Comparison of ENCODE assay signal across 15 mouse cellular contexts in the genomic region with DNA sequence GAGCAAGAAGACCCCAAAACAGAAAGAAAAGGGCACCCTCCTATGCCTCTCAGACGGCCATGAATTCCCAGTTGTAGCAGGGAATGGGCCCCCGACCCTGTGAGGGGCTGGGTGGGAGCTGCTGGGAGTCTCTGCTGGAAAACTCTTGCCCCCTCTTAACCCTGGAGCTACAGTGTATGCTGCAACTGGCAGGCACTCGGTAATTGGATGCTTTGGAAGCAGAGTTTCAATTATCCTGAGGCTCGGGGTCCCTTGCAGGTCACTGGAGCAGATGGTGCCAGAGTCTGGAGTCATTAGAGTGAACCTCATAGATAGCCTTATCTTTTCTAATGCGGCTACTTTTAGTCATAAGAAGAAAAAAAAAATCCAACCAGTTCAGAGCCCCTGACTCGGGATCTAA. TPM values are rescaled to one million over a fixed set of nuclear protein-coding genes. Genes with fewer than 3 reads are reported as not detected.
DNase-seq lines count a peak whose midpoint lies in the region; ATAC-seq and TF ChIP-seq lines count a peak whose summit lies in the region.
"Had no signal": no experiment of that assay in that cellular context is flagged by ENCODE, and none has a peak within 500 bp of the region (broad histone marks: within the 10 kb centered on the region; RNA-seq: fewer than 3 reads in every experiment).

No protein-coding gene starts in this region.

- H3K27ac ChIP-seq in lung, embryonic 14.5 days (ENCODE audit: low read depth) = no peak overlapping the region
- no peak overlapping the region for H3K27ac ChIP-seq in hindbrain, postnatal 0 days
- no peak overlapping the region for H3K27ac ChIP-seq in neural tube, embryonic 14.5 days (ENCODE audit: low read depth, low read length)

- no peak overlapping the region for H3K9ac ChIP-seq in lung, embryonic 14.5 days
- no peak overlapping the region for H3K9ac ChIP-seq in hindbrain, postnatal 0 days (replicated peaks; ENCODE audit: low read length)
- no peak overlapping the region for H3K9ac ChIP-seq in neural tube, embryonic 14.5 days (replicated peaks; ENCODE audit: low read depth, low read length)

- H3K4me3 ChIP-seq in lung, embryonic 14.5 days (ENCODE audit: low read depth, low read length) = no peak overlapping the region
- H3K4me3 ChIP-seq in hindbrain, postnatal 0 days (ENCODE audit: low read length) = no peak overlapping the region
- H3K4me3 ChIP-seq in neural tube, embryonic 14.5 days (ENCODE audit: low read depth, low read length) = no peak overlapping the region
- H3K4me3 ChIP-seq: megakaryocyte, embryonic 14.5 days had no signal

- ATAC-seq in lung, embryonic 14.5 days (ENCODE audit: insufficient read depth) = 0 out of 2 replicates have a peak, but pooled peaks have one; percentile 18
- ATAC-seq in hindbrain, postnatal 0 days = no peak
- peak; percentile 49 for ATAC-seq in neural tube, embryonic 14.5 days (ENCODE audit: low read depth)

- no peak for TF ChIP-seq CTCF in lung, embryonic 14.5 days (IDR thresholded peaks at IDR 0.05; ENCODE audit: low read depth)
- no peak for TF ChIP-seq CTCF in hindbrain, postnatal 0 days (IDR thresholded peaks at IDR 0.05; ENCODE audit: low read depth)

- H3K27me3 ChIP-seq in lung, embryonic 14.5 days (ENCODE audit: insufficient read depth, low read length) = no peaks in the 10 kb centered on the region
- no peaks in the 10 kb centered on the region for H3K27me3 ChIP-seq in hindbrain, postnatal 0 days (ENCODE audit: insufficient read depth, low read length)
- H3K27me3 ChIP-seq in neural tube, embryonic 14.5 days (ENCODE audit: control insufficient read depth, insufficient read depth, low read length) = no peaks in the 10 kb centered on the region
- H3K27me3 ChIP-seq: megakaryocyte, embryonic 14.5 days had no signal

- no peaks in the 10 kb centered on the region for H3K4me1 ChIP-seq in lung, embryonic 14.5 days (ENCODE audit: insufficient read depth)
- H3K4me1 ChIP-seq in hindbrain, postnatal 0 days (ENCODE audit: insufficient read depth, low read length) = peaks cover 3% of the 10 kb centered on the region; the same call in 1 of the 2 replicates
- peaks cover 3% of the 10 kb centered on the region; the same call in 1 of the 2 replicates for H3K4me1 ChIP-seq in neural tube, embryonic 14.5 days (ENCODE audit: control insufficient read depth, insufficient read depth, low read length)

- H3K36me3 ChIP-seq in lung, embryonic 14.5 days (ENCODE audit: insufficient read depth) = peaks cover 45% of the 10 kb centered on the region
- no peaks in the 10 kb centered on the region for H3K36me3 ChIP-seq in hindbrain, postnatal 0 days (ENCODE audit: insufficient read depth, low read length)
- H3K36me3 ChIP-seq in neural tube, embryonic 14.5 days (ENCODE audit: control insufficient read depth, insufficient read depth, low read length) = no peaks in the 10 kb centered on the region

- H3K9me3 ChIP-seq in lung, embryonic 14.5 days (ENCODE audit: low read depth, low read length) = no peaks in the 10 kb centered on the region
- H3K9me3 ChIP-seq in hindbrain, postnatal 0 days (ENCODE audit: low read length) = no peaks in the 10 kb centered on the region
- H3K9me3 ChIP-seq in neural tube, embryonic 14.5 days (ENCODE audit: control insufficient read depth, low read length) = no peaks in the 10 kb centered on the region
- H3K9me3 ChIP-seq: megakaryocyte, embryonic 14.5 days had no signal

- 15% methylated on average over 6 of the region's 6 CpGs for WGBS in lung, embryonic 14.5 days
- 34% methylated on average over 6 of the region's 6 CpGs for WGBS in hindbrain, postnatal 0 days
- 16% methylated on average over 6 of the region's 6 CpGs for WGBS in neural tube, embryonic 14.5 days

- DNase-seq in embryo, embryonic 10 days (ENCODE audit: low spot score) = peak; percentile 78
- no peak for DNase-seq in embryo, embryonic 9.5 days (ENCODE audit: extremely low spot score)
- DNase-seq in lung, embryonic 14.5 days = peak; percentile 39
- DNase-seq in lung, postnatal 10 days = no peak
- peak; percentile 38 for DNase-seq in hindbrain, postnatal 0 days (ENCODE audit: low spot score)
- no peak for DNase-seq in right cerebral cortex, postnatal 4 days
- DNase-seq in spleen, adult 18-20 months = no peak
- DNase-seq: adrenal gland, postnatal 14 days; cerebellum, adult 8-10 months; layer of hippocampus, adult 9-11 months; right cerebral cortex, adult 18-20 months had no signal

- H3K4me2 ChIP-seq in lung, embryonic 14.5 days = no peak overlapping the region
- H3K4me2 ChIP-seq in hindbrain, postnatal 0 days (ENCODE audit: low read depth, low read length) = no peak overlapping the region
- H3K4me2 ChIP-seq in neural tube, embryonic 14.5 days (ENCODE audit: low read depth, low read length) = no peak overlapping the region
- H3K4me2 ChIP-seq: liver, embryonic 11.5 days had no signal

RNA-seq across cellular contexts. Expression of gene Ccnjl, which starts 11.3 kb away (rescaled TPM):
- 28.1 and 32.9 TPM in 2 replicates for polyA plus RNA-seq in lung, embryonic 14.5 days (2014; fragmentation: Nextera tagmentation; extraction: Ambion mirVana)
- total RNA-seq in hindbrain, postnatal 0 days (2014; rRNA removed) = 2.4 and 3.5 TPM in 2 replicates
- 4.6 and 5.5 TPM in 2 replicates for polyA plus RNA-seq in hindbrain, postnatal 0 days (2015; fragmentation: Nextera tagmentation; extraction: Ambion mirVana)
- polyA plus RNA-seq in neural tube, embryonic 14.5 days (2014; fragmentation: Nextera tagmentation; extraction: Ambion mirVana) = 9.5 and 14.5 TPM in 2 replicates
- total RNA-seq: MEL had no signal

RNA-seq across cellular contexts. Expression of gene 4933415A04Rik, which starts 47.0 kb away (rescaled TPM):
- 6.9 and 7.6 TPM in 2 replicates for polyA plus RNA-seq in lung, embryonic 14.5 days (2014; fragmentation: Nextera tagmentation; extraction: Ambion mirVana)
- 0.14 and 0.99 TPM in 2 replicates for total RNA-seq in hindbrain, postnatal 0 days (2014; rRNA removed)
- polyA plus RNA-seq in hindbrain, postnatal 0 days (2015; fragmentation: Nextera tagmentation; extraction: Ambion mirVana) = 2.6 and 2.9 TPM in 2 replicates
- polyA plus RNA-seq in neural tube, embryonic 14.5 days (2014; fragmentation: Nextera tagmentation; extraction: Ambion mirVana) = 3.8 and 4.4 TPM in 2 replicates
- total RNA-seq: MEL had no signal

Comparison
In these comparisons a context has a peak if more than half of its experiments do, and no peak if none do; other contexts are left out.
1. DNase-seq: peak in embryo, embryonic 10 days (single experiment), lung, embryonic 14.5 days (single experiment) and hindbrain, postnatal 0 days (single experiment); none in embryo, embryonic 9.5 days (single experiment), lung, postnatal 10 days (single experiment), right cerebral cortex, postnatal 4 days (single experiment) and spleen, adult 18-20 months (0 of 2).